Mouse (Mus musculus): ENCODE measurements around the gene Itsn1. TPM values are rescaled to one million over a fixed set of nuclear protein-coding genes. Genes with fewer than 3 reads are reported as not detected.

The Itsn1 gene
- polyA plus RNA-seq, 1 experiment from 2014 or later, result 34.5 TPM

GRCm38 (mm10) chr16:91738505-91738904 lies 9.4 kb downstream of the Itsn1 start:
- Histone ChIP-seq H3K4me3 (no peak overlapping the region), H3K36me3 (0 out of 2 replicates have a peak, but pooled peaks cover 5% of the 10 kb centered on the region), H3K27ac (no peak overlapping the region), H3K27me3 (ENCODE audit: low read depth, poor library complexity, severe bottlenecking) (no peaks in the 10 kb centered on the region), H3K4me1 (peaks cover 37% of the 10 kb centered on the region), H3K9me3 (replicated peaks) (no peaks in the 10 kb centered on the region)
- WGBS, result 90% methylated on average over 6 of the region's 6 CpGs
- DNase-seq (ENCODE audit: low spot score), result no peak

- Histone ChIP-seq H3K4me3 (no peak overlapping the region), H3K36me3 (0 out of 2 replicates have a peak, but pooled peaks cover 7% of the 10 kb centered on the region), H3K27ac (no peak overlapping the region), H3K9me3 (replicated peaks) (no peaks in the 10 kb centered on the region), H3K27me3 (ENCODE audit: low read depth, poor library complexity, severe bottlenecking) (no peaks in the 10 kb centered on the region), H3K4me1 (peaks cover 33% of the 10 kb centered on the region)
- no peak for DNase-seq (ENCODE audit: low spot score)
- WGBS, result 65% methylated on average over 8 of the region's 8 CpGs
Observed at GRCm38 (mm10) chr16:91740184-91740917, 11.3 kb downstream of the Itsn1 start.

GRCm38 (mm10) chr16:91740918-91741255 lies 11.8 kb downstream of the Itsn1 start:
- 64% methylated on average over 7 of the region's 7 CpGs for WGBS
- H3K4me3 ChIP-seq, result no peak overlapping the region
- no peak for DNase-seq (ENCODE audit: low spot score)
- H3K27me3 ChIP-seq (ENCODE audit: low read depth, poor library complexity, severe bottlenecking), result no peaks in the 10 kb centered on the region
- 0 out of 2 replicates have a peak, but pooled peaks cover 7% of the 10 kb centered on the region for H3K36me3 ChIP-seq
- no peaks in the 10 kb centered on the region for H3K9me3 ChIP-seq (replicated peaks)
- H3K4me1 ChIP-seq, result peaks cover 33% of the 10 kb centered on the region
- no peak overlapping the region for H3K27ac ChIP-seq

GRCm38 (mm10) chr16:91743055-91743454 lies 14.0 kb downstream of the Itsn1 start:
- H3K4me1 ChIP-seq, result peaks cover 47% of the 10 kb centered on the region
- no peaks in the 10 kb centered on the region for H3K9me3 ChIP-seq (replicated peaks)
- H3K4me3 ChIP-seq, result no peak overlapping the region
- 74% methylated on average over 7 of the region's 7 CpGs for WGBS
- DNase-seq (ENCODE audit: low spot score), result no peak
- H3K27me3 ChIP-seq (ENCODE audit: low read depth, poor library complexity, severe bottlenecking), result no peaks in the 10 kb centered on the region
- no peak overlapping the region for H3K27ac ChIP-seq
- H3K36me3 ChIP-seq, result 0 out of 2 replicates have a peak, but pooled peaks cover 7% of the 10 kb centered on the region

- H3K36me3 ChIP-seq, result peaks cover 16% of the 10 kb centered on the region; the same call in 1 of the 2 replicates
- H3K27ac ChIP-seq, result peak overlapping the region; percentile 71
- H3K4me1 ChIP-seq, result peaks cover 33% of the 10 kb centered on the region
- no peaks in the 10 kb centered on the region for H3K9me3 ChIP-seq (replicated peaks)
- WGBS, result 33% methylated on average over 14 of the region's 14 CpGs
- peak; percentile 77 for DNase-seq (ENCODE audit: low spot score)
- peak overlapping the region; percentile 22 for H3K4me3 ChIP-seq
- H3K27me3 ChIP-seq (ENCODE audit: low read depth, poor library complexity, severe bottlenecking), result no peaks in the 10 kb centered on the region
Observed at GRCm38 (mm10) chr16:91746101-91746950, 17.2 kb downstream of the Itsn1 start.

GRCm38 (mm10) chr16:91747567-91747966 lies 18.5 kb downstream of the Itsn1 start:
- H3K4me3 ChIP-seq, result no peak overlapping the region
- H3K4me1 ChIP-seq, result peaks cover 31% of the 10 kb centered on the region
- 91% methylated on average over 6 of the region's 6 CpGs for WGBS
- no peaks in the 10 kb centered on the region for H3K27me3 ChIP-seq (ENCODE audit: low read depth, poor library complexity, severe bottlenecking)
- H3K27ac ChIP-seq, result no peak overlapping the region
- no peaks in the 10 kb centered on the region for H3K9me3 ChIP-seq (replicated peaks)
- peaks cover 16% of the 10 kb centered on the region; the same call in 1 of the 2 replicates for H3K36me3 ChIP-seq
- no peak for DNase-seq (ENCODE audit: low spot score)

GRCm38 (mm10) chr16:91751644-91752385 lies 22.7 kb downstream of the Itsn1 start:
- Histone ChIP-seq H3K4me1 (peaks cover 11% of the 10 kb centered on the region), H3K9me3 (replicated peaks) (no peaks in the 10 kb centered on the region), H3K27ac (no peak overlapping the region), H3K27me3 (ENCODE audit: low read depth, poor library complexity, severe bottlenecking) (no peaks in the 10 kb centered on the region), H3K36me3 (peaks cover 20% of the 10 kb centered on the region), H3K4me3 (no peak overlapping the region)
- DNase-seq (ENCODE audit: low spot score), result no peak
- WGBS, result 85% methylated on average over 13 of the region's 13 CpGs

- H3K27me3 ChIP-seq (ENCODE audit: low read depth, poor library complexity, severe bottlenecking), result no peaks in the 10 kb centered on the region
- no peak for DNase-seq (ENCODE audit: low spot score)
- no peak overlapping the region for H3K27ac ChIP-seq
- 0 out of 2 replicates have a peak, but pooled peaks cover 3% of the 10 kb centered on the region for H3K4me1 ChIP-seq
- H3K9me3 ChIP-seq (replicated peaks), result no peaks in the 10 kb centered on the region
- 88% methylated on average over 4 of the region's 4 CpGs for WGBS
- H3K4me3 ChIP-seq, result no peak overlapping the region
- H3K36me3 ChIP-seq, result peaks cover 20% of the 10 kb centered on the region
Observed at GRCm38 (mm10) chr16:91753611-91754010, 24.5 kb downstream of the Itsn1 start.

- peaks cover 15% of the 10 kb centered on the region for H3K36me3 ChIP-seq
- H3K9me3 ChIP-seq (replicated peaks), result no peaks in the 10 kb centered on the region
- DNase-seq (ENCODE audit: low spot score), result no peak
- no peaks in the 10 kb centered on the region for H3K27me3 ChIP-seq (ENCODE audit: low read depth, poor library complexity, severe bottlenecking)
- H3K4me1 ChIP-seq, result 0 out of 2 replicates have a peak, but pooled peaks cover 3% of the 10 kb centered on the region
- 89% methylated on average over 6 of the region's 6 CpGs for WGBS
- H3K4me3 ChIP-seq, result no peak overlapping the region
- no peak overlapping the region for H3K27ac ChIP-seq
Observed at GRCm38 (mm10) chr16:91754957-91755356, 25.9 kb downstream of the Itsn1 start.

- WGBS, result 92% methylated on average over 9 of the region's 9 CpGs
- Histone ChIP-seq H3K4me1 (peaks cover 13% of the 10 kb centered on the region; the same call in 1 of the 2 replicates), H3K36me3 (peaks cover 9% of the 10 kb centered on the region; the same call in 1 of the 2 replicates), H3K27ac (no peak overlapping the region), H3K27me3 (ENCODE audit: low read depth, poor library complexity, severe bottlenecking) (no peaks in the 10 kb centered on the region), H3K4me3 (no peak overlapping the region), H3K9me3 (replicated peaks) (no peaks in the 10 kb centered on the region)
- DNase-seq (ENCODE audit: low spot score), result no peak
Observed at GRCm38 (mm10) chr16:91761202-91761601, 32.1 kb downstream of the Itsn1 start.

- no peaks in the 10 kb centered on the region for H3K27me3 ChIP-seq (ENCODE audit: low read depth, poor library complexity, severe bottlenecking)
- H3K4me1 ChIP-seq, result peaks cover 17% of the 10 kb centered on the region
- WGBS, result 90% methylated on average over 3 of the region's 3 CpGs
- no peak overlapping the region for H3K4me3 ChIP-seq
- DNase-seq (ENCODE audit: low spot score), result no peak
- no peaks in the 10 kb centered on the region for H3K9me3 ChIP-seq (replicated peaks)
- H3K36me3 ChIP-seq, result peaks cover 7% of the 10 kb centered on the region; the same call in 1 of the 2 replicates
- no peak overlapping the region for H3K27ac ChIP-seq
Observed at GRCm38 (mm10) chr16:91761761-91762160, 32.7 kb downstream of the Itsn1 start.

- H3K27ac ChIP-seq, result no peak overlapping the region
- H3K9me3 ChIP-seq (replicated peaks), result no peaks in the 10 kb centered on the region
- H3K27me3 ChIP-seq (ENCODE audit: low read depth, poor library complexity, severe bottlenecking), result no peaks in the 10 kb centered on the region
- no peak overlapping the region for H3K4me3 ChIP-seq
- peaks cover 15% of the 10 kb centered on the region for H3K4me1 ChIP-seq
- H3K36me3 ChIP-seq, result peaks cover 3% of the 10 kb centered on the region; the same call in 1 of the 2 replicates
- WGBS, result 79% methylated on average over 7 of the region's 7 CpGs
- no peak for DNase-seq (ENCODE audit: low spot score)
Observed at GRCm38 (mm10) chr16:91762476-91762875, 33.4 kb downstream of the Itsn1 start.
